Mouse (Mus musculus) embryo, embryonic 11 days (tissue): ENCODE results near the gene Mapk8ip1.

ENCODE experiments used
- DNase-seq: peaks from one replicate; pipeline ENCODE4 v3.0.0-alpha.2; 2015

Gene Mapk8ip1

GRCm38 (mm10) chr2:92401091-92401561 lies at the start of gene Mapk8ip1:
Mapk8ip1 (minus strand) TSS chr2:92401263.
- DNase-seq: peak; percentile 86

- DNase-seq: no peak
Measured at GRCm38 (mm10) chr2:92447121-92447740, 46.2 kb upstream of the Mapk8ip1 start.

- DNase-seq: no peak
Measured at GRCm38 (mm10) chr2:92446656-92447055, 45.6 kb upstream of the Mapk8ip1 start.

GRCm38 (mm10) chr2:92445890-92446289 lies 44.8 kb upstream of the Mapk8ip1 start:
- DNase-seq: peak; percentile 15

GRCm38 (mm10) chr2:92444376-92444775 lies 43.3 kb upstream of the Mapk8ip1 start:
- no peak for DNase-seq

- DNase-seq: no peak
Measured at GRCm38 (mm10) chr2:92443313-92443712, 42.2 kb upstream of the Mapk8ip1 start.

DNA sequence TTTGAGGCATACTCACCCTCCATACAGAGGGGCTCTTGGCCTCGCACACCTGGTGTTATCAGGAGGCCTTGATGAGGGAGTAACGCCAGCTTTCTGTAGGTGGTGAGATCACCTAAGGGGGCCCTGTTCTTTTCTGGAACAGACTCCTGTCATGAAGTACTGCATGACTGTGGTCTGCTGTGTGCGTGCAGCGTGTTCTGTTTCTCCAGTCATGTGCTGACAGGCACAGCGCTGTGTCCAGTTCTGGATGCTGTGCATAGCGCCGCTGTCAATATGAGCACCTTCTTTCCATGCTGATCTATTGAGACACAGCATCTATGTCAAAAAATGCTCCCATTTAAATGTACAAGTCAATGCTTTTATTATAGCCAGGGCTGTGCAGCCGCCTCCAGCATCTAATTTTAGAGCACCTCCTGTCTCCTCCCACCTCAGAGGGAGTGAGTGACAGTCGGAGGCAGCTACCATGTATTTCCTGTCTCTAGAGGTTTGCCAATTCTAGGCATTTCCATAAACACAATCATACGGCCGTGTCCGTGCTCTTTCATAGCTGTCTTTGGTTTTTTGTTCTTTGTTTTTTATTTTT lies 41.4 kb upstream of the Mapk8ip1 start:
- no peak for DNase-seq

DNA sequence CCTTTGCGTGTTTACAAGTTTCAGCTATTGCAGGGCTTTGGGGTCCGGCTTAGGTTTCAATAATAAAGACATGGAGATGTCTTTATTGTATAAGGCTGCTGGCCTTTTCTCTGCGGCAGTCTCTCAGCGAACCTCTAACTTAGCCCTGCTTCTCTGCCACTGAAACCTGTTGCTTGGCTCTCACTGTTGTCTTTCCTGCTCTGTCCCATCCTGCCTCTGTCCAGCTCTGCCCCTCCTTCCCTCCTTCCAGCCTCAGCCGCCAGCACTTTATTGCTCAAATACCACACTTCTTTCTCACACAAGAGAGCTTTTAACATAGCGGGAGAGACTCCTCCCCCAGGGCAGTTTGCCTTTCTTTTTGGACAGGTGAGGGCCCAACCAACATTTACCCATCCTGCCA lies 39.4 kb upstream of the Mapk8ip1 start:
- DNase-seq: no peak

DNA sequence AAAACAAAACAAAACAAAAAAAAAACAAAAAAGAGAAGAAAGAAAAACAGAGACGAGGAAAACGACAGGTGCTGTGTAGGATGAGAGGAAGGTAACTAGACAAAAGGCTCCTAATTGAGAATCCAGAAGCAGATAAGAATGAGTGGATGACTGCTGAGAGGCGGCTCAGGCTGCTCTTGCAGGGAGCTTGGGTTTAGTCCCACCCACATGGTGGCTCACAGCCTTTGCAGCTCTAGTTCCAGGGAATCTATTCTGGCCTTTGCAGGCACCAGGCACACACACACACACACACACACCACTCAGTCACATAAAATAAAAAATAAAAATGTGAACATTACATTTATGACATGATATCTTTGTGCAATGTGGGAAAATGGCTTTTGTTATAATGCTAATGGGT lies 37.5 kb upstream of the Mapk8ip1 start:
- DNase-seq: no peak

- DNase-seq: peak; percentile 89
Measured at GRCm38 (mm10) chr2:92437875-92438274, 36.8 kb upstream of the Mapk8ip1 start.

DNA sequence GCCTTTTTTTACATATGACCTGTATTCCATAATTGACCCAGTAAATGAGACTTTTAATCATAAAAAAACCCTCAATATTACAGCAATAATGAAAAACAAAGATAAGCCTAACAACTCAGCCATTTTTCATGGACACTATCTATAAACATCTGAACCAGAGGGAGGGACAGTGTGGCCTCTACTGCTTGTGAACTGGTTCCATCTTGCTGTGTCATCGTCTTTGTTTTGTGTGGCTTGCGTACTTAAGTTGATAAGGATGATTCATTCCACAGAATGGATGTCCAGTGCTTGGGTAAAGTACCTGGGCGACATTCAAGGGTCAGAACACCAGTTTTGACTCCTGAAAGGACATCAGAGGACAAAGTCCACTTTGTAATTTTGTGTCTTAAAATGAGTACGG lies 36.3 kb upstream of the Mapk8ip1 start:
- DNase-seq: no peak

- DNase-seq: no peak
Measured at GRCm38 (mm10) chr2:92435023-92435422, 34.0 kb upstream of the Mapk8ip1 start.

GRCm38 (mm10) chr2:92434375-92434745 lies 33.3 kb upstream of the Mapk8ip1 start:
- no peak for DNase-seq

- DNase-seq: peak; percentile 98
Measured at GRCm38 (mm10) chr2:92433578-92434374, 32.7 kb upstream of the Mapk8ip1 start, which contains the start of gene Cry2. Cry2 (minus strand) TSS chr2:92434043.

- no peak for DNase-seq
Measured at GRCm38 (mm10) chr2:92432299-92433295, 31.5 kb upstream of the Mapk8ip1 start.

- DNase-seq: no peak
Measured at GRCm38 (mm10) chr2:92431611-92432179, 30.6 kb upstream of the Mapk8ip1 start.

DNA sequence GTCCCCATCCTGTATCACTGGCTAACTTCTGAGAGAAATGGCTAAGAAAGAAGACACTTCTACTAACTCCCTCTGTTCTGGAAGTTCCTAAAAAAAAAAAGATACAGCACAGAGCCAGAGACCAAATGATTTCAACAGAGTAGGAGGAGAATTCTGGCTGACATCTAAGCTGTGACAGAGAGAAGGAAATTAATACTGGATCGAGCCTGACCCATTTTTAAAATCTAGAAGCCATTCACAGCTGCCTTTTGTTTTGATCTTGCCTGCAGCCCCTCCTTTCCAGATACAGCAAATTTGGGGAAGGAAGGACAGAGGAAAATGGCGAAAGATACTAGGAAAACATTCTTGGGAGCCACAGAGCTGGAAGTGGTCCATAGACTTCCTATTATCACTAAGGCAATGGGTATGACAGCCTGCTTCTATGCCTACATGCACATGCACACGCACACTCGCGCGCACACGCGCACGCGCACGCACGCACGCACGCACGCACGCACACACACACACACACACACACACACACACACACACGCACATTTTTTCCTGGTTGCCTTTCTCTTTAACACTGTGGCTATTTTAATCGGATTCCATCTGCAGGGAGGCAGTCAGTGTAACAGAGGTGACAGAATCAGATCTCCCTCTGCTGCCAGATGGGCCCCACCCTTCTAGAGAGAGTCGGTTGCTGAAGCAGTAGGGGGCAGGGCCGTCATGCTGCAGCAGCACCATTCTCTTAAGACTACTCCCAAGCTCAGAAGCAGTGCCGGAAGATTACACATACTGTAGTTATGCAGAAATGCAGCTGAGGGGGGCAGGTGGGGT lies 29.9 kb upstream of the Mapk8ip1 start:
- DNase-seq: peak; percentile 37

DNA sequence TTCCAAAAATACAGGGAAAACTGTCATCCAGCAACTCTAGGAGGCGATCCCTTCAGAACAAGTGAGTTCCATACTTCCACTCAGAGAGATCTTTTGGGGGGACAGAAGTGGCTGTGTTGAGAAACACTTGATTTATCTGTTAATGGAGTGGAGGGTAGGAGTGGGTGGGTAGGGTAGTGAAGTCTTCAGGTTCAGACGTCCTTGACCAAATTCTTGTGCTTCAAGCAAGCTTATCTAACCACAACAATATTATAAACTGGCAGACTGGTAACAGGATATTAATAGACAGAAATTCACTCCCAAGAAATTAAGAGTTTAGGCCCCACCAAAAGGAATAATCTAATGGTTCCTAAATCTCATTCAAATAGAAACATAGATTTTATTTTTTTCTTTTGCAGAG lies 29.0 kb upstream of the Mapk8ip1 start:
- DNase-seq: no peak

DNA sequence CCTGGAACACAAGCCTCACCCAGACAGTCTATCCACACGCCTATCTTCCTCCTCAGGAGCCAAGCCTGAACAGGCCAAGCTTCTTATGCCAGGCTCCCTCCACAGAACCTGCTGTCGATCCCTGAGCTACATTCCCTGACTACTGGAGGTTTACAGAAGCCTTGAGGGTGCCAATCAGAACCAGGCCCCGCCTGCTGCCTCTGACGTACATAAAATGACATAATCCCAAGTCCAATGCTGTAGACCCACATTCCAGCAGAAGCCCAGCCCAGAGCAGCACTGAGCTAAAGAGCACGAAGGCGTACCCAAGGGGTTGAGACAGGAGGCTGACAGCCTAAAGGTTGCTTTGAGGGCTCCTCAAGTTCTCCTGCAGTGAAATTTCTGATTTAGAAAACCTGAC lies 26.8 kb upstream of the Mapk8ip1 start:
- DNase-seq: peak; percentile 44

DNA sequence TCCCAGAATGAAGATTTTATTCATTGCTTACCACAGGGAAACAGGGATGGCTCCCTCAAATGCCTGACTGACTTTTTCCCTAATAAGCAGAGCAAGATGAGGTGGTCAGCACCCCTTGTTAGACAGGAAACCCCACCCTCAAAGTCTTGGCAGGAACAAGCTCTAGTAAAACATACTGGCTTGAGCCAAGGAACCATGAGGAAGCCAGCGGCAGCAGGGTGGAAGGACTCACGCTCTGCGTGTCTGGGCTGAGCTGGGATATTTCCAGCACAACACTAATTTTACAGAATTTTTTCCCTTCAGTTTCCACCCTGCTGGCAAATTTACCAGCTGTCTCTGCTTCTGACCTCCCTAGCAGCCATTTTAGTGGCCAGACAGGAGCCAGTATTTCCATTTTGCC lies 25.4 kb upstream of the Mapk8ip1 start:
- no peak for DNase-seq

- no peak for DNase-seq
Measured at GRCm38 (mm10) chr2:92425366-92425765, 24.3 kb upstream of the Mapk8ip1 start.
